Mouse (Mus musculus): ENCODE results near the gene Fam181a.
A peak's percentile ranks its signal among the peaks of the same experiment; 100 is the strongest.

The Fam181a gene

DNA sequence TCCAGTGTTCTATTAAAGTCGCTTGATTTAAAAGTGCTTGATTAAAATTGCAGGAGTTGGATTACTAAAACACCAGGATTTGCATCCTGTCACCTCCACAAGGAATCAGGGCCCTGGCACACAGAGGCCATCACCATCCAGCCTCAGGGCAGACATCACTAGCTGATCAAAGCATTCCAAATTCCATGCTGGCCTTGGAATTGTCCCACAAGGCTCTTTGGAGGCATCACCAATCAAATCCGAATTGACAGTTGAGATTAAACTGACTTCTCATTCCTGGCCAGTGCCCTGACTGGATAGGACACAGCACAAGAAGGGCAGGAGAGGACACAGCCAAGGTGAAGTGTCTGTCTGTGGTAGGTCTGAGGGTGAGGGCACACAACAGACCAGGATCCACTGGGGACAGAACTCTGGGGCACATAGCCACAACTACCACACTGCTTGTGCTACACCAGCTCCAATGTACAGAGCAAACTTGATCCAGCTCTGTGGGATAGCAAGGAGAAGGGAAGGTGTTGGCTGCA lies at the start of gene Fam181a:
Gene Fam181a, plus strand, starts transcription at position 232 of the 524 bp plus-strand sequence.
- DNase-seq = no peak

GRCm38 (mm10) chr12:103262017-103262865 lies 48.5 kb upstream of the Fam181a start:
- peak; percentile 31 to 39 for DNase-seq

DNA sequence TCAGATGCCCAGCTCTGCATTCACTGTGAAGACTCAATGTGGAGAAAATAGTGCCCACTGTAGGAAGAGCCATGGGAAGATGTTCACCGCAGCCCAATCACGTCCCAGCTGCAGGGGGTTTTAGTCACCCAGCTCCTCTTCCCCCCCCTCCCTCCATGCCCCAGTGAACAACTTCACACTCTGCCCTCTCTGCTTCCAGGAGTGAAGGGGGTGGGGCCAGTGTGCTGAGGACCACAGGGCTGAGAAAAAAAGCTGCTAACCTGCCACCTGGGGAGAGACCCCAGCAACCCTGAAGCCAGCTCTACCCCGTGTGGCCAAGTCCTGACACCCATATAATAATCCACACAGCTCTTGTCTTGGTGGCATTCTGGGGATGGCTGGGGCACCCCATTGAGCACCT lies 44.2 kb upstream of the Fam181a start:
- no peak for DNase-seq

- DNase-seq = no peak
These were observed 38.6 kb upstream of the Fam181a start for GRCm38 (mm10) chr12:103272176-103272575.

GRCm38 (mm10) chr12:103273051-103273450 lies 37.7 kb upstream of the Fam181a start:
- DNase-seq = no peak

GRCm38 (mm10) chr12:103273732-103274131 lies 37.0 kb upstream of the Fam181a start:
- DNase-seq = no peak

GRCm38 (mm10) chr12:103276422-103276821 lies 34.4 kb upstream of the Fam181a start:
- no peak for DNase-seq

- DNase-seq = no peak
These were observed 29.3 kb upstream of the Fam181a start for GRCm38 (mm10) chr12:103281491-103281890.

- peak; percentile 20 to 41 for DNase-seq
These were observed 28.9 kb upstream of the Fam181a start for GRCm38 (mm10) chr12:103281912-103282311.

DNA sequence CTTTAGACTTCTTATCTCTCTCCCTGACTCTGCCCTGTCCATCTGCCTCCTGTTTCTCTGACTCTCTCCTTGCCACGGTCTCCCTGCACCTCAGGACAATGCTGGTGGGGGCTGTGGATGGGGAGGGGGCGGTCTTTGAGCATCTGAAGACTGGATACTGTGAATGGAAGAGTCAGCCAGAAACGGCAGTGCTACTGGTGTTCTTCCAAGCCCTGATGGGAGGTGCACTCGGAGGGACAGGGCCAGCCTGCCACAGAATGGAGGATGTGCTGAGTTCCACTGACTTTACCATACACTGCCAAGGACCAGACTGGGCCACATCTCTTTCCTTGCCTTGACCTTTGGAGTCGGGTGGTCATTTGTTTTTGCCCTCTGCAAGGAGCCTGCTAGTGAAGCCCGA lies 27.8 kb upstream of the Fam181a start:
- peak; percentile 56 for DNase-seq

DNA sequence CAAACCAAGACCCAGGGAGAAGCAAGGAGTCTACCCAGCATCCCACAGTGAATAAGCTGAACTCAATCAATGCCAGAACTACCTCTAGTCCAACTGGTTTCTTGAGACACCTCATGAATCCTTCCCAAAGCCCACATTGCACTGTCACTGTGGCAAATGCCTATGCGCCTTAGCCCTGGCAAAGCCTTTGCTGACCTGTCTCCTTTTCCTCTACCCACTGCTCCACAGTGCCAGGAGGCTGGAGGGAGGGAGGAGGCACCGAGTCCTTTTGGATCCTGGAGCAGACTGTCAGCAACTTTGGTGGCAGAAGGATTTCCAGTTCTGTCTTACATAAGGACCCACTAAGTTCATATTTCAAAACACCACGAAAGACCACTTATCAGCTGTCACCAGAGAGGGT lies 27.4 kb upstream of the Fam181a start:
- no peak for DNase-seq

GRCm38 (mm10) chr12:103287276-103287675 lies 23.5 kb upstream of the Fam181a start:
- DNase-seq = peak; percentile 37 to 63

GRCm38 (mm10) chr12:103292366-103292765 lies 18.4 kb upstream of the Fam181a start:
- no peak for DNase-seq

DNA sequence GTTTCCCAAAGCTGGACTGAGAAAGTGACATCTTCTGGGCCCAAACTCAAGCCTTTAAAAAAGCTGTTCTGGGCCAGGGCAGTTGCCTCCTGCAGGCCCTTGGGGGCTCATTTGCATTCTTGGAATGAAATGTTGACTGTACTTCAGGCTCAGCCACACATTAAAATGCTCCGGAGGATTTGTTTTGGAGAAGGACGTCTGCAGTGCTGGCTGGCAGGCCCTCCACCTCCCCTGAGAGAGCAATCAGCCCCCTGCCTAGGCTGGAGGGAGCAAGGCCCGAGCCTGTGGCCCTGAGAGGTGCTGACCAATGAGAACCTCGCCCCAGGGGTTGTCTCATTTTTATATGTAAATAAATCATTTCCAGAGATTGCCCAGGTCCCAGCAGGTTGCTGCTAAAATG lies 14.5 kb upstream of the Fam181a start:
- DNase-seq = peak in 1 of 2 experiments; percentile 47

DNA sequence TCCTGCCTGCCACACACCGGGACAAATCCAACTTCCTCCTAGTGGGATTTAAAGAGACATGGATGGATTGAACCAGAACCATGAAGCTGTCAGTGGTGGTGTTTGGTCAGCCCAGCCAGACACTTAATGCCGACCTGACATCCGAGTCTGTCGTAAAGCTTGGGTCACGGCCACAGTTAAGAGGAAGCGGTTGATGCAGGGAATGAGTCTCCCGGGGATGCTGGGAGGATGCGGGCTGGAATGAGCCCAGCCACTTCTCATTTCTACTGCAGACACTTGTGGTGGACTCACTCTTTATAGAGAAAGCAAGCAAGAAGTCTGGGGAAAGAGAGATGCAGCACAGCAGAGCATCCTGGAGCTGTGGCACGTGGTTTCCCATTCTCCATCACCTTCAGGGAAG lies 10.3 kb upstream of the Fam181a start:
- DNase-seq = no peak

DNA sequence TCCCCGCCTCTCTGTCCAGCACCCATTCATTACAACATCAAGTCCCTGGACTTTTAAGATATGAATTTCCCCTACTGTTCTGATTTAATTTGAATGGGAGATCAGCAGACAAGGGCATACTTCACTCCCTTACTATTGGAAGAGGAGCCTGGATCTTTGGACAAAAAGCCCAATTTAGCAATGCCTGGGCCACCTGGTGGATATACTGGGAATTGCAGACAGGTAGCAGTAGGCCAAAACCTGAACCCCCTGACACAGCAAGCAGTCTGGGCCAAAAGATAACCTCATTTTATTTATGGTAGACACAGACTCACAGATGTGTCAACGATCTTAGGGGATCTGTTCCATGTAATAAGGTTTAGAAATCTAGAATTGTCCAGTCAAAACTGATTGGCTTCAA lies 9.1 kb upstream of the Fam181a start:
- DNase-seq = peak; percentile 85 to 91

- no peak for DNase-seq
These were observed 7.8 kb upstream of the Fam181a start for GRCm38 (mm10) chr12:103302960-103303359.

DNA sequence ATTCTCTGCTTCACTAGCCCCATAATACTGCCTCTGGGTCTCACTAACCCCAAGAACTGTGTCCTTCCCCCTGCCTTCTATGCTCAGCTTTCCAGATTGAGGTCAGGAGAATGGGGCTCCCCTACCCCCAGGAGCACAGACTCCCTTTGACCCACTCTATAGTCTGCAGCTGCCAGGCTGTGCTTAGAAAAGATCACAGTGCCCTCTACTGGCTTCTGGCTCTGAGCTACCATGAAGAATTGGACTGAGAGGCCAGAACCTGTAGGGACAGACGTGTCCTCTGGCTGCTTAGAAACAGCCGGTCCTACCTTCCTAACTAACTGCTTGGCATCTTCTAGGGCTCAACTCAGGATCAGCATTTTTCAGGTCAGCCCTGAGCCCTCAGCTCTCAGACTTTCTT lies 4.6 kb upstream of the Fam181a start:
- DNase-seq = peak; percentile 67 to 69

- peak; percentile 80 to 84 for DNase-seq
These were observed 4.1 kb upstream of the Fam181a start for GRCm38 (mm10) chr12:103306720-103307119.

- no peak for DNase-seq
These were observed 1.1 kb downstream of the Fam181a start for GRCm38 (mm10) chr12:103311921-103312320.

DNA sequence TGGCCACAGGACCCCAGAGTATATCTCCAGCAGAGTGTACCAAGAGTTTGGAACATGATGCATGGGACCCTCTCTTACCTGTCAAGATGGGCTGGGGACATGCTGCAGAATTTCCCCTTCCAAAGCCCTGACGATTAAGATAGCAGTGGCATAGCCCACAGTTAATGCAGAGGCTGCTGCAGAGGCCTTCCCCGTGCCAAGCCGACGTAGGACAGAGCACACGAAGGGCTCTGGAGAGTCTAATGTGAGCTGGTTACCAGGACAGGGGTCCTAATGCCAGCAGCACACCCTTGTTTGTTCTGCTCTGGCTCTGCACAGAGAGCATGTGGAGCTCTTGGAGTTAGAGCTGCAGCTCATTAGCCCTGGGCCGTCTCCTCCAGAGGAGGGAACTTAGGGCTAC lies 2.5 kb downstream of the Fam181a start:
- DNase-seq = no peak

DNA sequence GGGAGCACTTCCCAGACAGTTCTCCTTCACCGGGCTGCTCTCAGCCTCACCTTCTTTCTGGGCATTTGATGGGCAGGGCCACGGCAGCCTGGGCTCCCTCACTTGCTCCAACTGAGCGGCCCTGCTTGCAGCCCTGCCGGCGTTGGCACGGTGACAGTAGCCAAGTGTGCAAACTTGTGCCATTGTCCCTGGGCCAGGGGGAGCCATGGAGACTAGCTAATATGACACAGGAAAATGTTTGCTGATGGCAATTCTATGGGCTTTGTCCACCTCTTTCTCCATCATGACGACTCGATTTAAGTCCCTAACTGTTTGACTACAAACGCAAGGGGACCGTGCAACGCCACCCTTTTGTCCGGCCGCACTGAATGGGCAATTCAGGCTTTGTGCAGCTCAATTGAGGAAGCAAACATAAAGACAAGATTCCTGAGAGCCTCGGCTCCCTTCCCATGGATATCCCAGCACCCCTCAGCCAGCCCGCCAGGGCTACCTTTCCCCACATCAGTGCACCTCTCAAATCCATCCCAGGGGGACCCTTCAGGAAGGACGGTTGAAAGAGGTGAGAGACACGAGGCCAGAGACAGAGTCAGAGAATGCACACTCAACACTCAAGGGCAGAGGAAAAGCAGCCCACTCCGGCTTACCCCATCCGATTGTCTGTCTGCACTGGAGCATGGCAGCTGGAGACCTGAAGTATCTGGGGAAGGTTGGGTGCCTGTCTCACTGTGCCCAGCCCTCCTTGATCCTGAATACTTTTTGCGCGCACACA lies 3.3 kb downstream of the Fam181a start:
- peak; percentile 72 to 84 for DNase-seq

DNA sequence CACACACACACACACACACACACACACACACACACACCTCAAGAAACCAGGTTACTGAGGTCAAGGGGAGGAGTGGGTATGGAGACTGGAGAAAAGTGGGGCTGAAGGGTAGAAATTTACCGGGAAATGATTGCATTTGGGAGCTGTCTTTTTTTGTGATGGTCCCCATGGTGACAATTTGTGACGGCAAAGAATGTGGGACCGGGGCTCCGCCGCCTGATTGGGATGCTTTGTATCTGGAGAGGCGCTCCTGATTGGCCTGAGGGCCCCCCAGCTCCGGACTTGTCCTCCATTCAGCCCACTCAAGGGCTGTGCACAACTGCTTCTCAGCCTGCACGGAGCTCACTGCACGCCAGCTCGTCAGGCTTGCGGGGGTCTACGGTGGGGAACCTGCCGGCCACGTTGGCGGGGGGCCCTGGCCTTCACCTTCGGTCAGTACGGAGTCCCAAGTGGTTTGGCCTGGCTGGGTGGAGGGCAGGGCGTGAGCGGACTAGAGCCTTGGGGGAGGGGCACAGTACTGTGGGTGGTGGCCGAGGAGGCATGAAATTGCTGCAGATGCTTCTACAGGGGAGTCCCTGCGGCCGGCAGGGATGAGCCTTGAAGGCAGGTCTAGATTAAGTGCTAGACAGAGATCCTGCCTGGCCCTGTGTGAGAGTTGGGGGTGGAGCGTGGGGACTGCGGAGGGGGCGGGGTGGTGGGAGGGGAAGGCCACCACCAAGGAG lies 4.0 kb downstream of the Fam181a start:
- peak; percentile 46 to 57 for DNase-seq
